Mouse (Mus musculus) left cerebral cortex, adult 11 months (tissue): ENCODE data around the gene Coa4.
"Not testable (repeated sequence)": the region's sequence is repeated elsewhere in the genome, so short reads cannot be mapped to it uniquely, and the experiment has no call there.

Source experiments
- DNase-seq: peaks from one replicate; pipeline ENCODE4 v3.0.0; 2022; ENCODE audit warnings: low spot score

Gene Coa4

DNA sequence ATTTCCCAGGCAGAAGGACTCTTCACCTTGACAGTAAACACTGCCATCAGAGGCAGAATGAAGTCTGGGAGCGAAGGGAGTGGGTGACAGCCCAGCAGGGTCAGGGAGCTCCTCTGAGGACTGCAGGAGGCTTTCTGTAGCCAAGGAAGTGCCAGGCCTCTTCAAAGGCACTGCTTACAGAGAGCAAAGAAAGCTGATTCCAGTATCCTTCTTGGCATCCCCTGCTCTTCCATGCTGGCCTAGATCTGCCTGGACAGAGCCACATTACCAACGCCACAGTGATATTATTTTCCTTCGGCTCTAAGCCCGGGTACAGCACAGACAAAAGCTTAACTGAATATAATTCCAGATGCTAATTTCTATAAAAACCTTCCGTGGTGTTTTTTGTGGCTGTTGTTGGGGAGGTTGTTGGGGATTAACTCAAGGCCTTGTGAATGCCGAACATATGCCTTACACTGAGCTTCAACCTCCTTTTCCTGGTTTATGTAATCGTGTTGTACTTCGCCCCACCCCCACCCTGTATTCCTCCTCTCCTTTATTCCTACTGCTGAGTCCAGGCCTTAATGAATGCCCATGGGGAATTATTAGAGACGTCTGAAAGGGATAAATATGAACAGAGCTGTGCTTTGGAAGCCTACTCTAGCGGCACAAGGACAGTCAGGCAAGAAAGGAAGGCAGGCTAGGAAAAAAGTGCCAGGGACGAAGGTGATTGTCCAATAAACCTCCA is 25.2 kb downstream of the Coa4 start:
- DNase-seq: no peak

DNA sequence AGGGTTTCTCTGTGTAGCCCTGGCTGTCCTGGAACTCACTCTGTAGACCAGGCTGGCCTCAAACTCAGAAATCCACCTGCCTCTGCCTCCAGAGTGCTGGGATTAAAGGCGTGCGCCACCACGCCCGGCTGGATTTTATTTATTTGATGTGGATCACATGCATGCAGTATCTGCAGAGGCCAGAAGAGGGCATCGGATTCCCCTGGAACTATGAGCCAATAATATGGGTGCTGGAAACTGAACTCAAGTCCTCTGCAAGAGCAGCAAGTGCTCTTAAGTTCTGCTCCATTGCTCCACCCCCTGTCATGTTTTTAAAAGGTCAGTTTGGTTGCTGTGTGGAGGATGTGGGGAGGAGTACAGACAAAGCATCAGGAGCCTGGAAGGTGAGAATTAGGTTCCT is 30.4 kb downstream of the Coa4 start:
- not testable (repeated sequence) for DNase-seq

DNA sequence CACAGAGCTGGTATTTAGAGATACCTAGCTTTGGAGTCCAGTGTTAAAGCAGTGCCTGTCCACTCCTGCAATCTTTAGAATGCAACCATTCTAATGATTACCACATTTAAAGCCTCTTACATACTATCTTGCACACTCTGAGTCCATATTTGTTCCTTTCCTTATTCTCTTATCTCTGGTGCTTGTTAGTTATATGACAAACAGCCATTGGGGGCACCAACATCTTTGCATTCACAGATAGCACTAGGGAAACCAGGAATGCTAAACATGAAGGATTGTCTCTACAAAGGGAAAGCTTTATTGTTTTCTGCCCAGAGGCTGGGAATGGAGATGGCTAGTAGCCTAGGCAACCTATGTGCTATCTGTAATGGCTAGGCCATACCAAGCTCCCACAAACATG is 33.0 kb downstream of the Coa4 start:
- no peak for DNase-seq

DNA sequence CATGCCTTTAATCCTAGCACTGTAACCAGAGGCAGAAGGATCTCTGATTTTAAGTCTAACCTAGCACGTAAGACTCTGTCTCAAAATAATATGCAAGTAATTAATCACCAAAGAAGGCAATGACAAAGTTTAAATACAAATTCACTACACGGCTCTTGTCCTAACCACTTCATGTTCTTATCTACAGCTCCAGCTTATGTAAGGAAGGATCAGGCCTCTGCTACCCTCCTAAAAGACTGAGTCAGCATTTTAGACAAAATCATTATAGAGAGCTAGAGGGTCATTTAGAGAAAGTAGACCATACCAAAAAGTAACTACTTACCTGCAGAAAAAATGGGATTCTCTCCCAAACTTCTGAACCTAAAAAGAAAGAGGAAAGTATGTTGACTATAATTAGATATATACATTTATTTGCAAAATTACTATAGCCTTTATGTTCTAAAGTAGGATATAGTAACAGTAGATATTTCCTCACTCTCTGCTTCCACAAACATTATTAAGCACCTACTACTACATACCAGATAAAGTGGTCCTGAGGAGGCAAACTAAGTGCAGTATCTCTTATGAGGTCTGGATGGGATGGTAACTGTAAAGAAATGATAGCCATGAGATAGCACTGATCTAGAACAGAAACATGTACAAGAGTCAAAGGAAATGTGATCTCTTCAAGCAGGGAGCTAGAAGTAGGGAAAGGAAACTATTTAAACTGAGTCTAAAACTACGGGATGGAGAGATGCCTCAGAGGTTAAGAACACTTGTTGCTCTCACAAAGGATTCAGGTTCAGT is 34.3 kb downstream of the Coa4 start:
- no peak for DNase-seq

DNA sequence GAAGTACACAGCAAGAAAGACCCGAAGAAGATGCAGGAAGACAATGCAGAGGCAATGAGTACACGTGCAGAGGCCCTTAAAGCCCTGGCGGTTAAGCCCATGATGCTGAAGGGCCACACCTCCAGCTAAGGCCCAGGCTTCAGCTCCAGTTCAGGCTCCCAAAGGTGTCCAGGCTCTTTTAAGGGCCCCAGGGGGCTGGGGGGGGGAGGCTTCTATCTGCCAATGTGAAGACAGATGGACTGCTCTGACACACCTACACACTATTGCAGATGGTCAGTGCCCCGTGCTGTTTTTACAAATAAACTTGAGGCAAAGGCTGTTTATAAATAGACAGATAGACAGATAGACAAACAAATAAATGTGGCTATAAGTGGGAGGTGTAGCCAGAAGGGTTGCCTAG is 35.2 kb downstream of the Coa4 start:
- DNase-seq: no peak

DNA sequence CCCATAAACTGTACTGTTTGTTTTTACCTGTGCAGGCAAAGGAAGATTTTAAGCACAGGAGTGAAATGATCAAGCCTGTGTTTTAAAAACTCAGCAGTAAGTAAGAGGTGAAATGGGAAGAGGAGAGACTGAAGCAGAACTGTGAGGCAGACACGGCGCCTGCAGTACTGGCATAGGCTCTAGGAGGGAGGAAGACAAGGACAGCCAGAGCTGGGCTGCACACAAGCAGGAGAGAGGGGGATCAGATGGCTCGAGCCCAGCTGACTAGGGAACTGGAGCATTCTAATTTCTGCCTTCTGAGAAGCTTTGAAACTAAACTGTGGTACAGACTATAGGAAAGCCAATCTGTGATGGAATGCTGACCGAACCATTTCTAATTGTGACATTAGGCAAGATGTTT is 35.8 kb downstream of the Coa4 start:
- no peak for DNase-seq

DNA sequence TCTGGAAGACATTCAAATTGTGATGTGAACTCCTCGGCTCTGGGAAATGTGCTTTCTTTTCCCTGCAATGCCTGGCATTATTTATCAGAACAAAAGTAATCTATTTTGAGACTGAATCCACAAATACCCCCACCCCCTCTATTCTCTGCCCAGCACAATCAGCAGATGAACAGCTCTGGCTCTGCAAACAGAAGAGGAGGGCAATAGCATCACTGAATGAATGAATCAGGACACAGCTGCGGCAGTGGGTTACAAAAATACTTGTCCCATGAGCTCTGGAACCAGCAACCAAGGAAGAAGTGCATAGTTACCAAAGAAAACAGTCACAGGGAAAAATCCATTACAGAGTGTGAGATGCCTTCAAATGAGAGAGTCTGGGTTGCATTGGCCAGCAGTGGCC is 41.9 kb downstream of the Coa4 start:
- DNase-seq: no peak

DNA sequence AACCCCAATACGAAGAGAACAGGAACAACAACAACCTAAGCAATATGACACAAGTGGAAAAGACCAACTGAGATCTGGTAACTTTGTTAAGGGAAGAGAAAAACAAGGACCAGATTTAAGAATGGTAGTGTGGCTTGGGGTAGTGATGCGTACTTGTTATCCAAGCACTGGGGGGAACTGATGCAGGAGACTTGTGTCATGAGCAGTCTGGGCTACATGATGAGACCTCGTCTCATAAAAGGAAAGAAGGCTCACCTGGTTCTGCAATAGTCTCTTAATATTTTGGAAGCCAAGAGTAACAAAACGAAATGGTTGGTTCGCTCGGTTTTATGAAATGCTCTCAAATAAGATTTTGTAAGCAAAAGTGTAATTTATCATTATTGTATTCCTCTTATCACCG is 45.4 kb downstream of the Coa4 start:
- DNase-seq: no peak

DNA sequence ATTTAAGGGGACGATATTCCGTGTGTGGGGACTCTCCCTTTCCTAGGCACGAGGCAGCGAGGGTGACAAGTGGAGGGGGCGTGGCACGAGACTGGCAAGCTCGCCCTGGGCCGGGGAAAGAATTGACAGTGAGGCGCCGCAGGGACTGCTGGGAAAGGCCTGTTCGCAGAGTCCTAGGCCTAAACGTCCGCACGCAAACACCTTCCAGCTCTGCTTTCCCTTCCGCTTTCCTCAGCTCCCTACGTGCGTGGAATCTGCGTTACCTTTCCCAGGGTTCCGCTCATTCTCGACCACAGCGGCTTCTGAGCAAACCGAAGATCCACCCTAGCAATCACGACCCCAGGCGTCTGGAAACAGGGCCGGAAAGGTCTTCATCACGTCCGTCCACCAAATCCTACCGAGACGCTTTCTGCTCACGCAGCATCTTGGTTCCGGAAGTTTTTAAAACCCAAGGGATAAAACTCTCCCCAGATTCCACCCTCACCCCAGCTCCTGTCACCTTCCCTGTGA is 45.9 kb downstream of the Coa4 start:
- peak; percentile 77 for DNase-seq

DNA sequence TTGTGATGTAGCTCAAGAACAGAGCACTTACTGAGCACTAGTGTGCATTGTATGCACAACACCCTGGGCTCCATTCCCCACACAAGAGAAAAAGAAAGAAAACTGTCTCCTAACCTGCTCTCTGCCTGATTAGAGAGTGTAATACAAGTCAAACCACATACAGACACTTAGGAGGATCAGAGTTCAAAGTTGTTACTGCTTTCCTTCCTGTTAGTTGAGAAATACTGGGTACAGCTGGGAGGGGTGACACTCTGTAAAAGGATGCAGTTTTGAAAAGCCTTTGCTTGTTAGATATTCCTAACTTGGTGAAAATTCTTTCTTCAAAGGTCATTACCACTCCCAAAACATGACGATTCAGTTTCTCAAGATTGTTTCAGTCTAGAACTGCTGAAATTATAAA is 52.9 kb downstream of the Coa4 start:
- no peak for DNase-seq
